Mouse (Mus musculus): ENCODE data around the gene Mcm6. TPM values are rescaled to one million over a fixed set of nuclear protein-coding genes. Genes with fewer than 3 reads are reported as not detected.

The Mcm6 gene
- polyA plus RNA-seq, 1 experiment, result 7.6 TPM

- peaks cover 7% of the 10 kb centered on the region; the same call in 1 of the 2 replicates for H3K4me1 ChIP-seq
- no peaks in the 10 kb centered on the region for H3K9me3 ChIP-seq
- H3K27me3 ChIP-seq (replicated peaks), result peaks cover 20% of the 10 kb centered on the region
- no peak for TF ChIP-seq FLI1 (IDR thresholded peaks at IDR 0.05; ENCODE audit: low read length)
- TF ChIP-seq GATA1 (IDR thresholded peaks at IDR 0.05; ENCODE audit: borderline replicate concordance, low read length), result no peak
- H3K36me3 ChIP-seq (replicated peaks; ENCODE audit: low read length), result no peaks in the 10 kb centered on the region
- no peak overlapping the region for H3K4me3 ChIP-seq (replicated peaks)
Measured at GRCm38 (mm10) chr1:128295717-128296528, 63.5 kb downstream of the Mcm6 start.

GRCm38 (mm10) chr1:128295296-128295695, 64.2 kb downstream of the Mcm6 start:
- no peaks in the 10 kb centered on the region for H3K36me3 ChIP-seq (replicated peaks; ENCODE audit: low read length)
- H3K4me1 ChIP-seq, result peaks cover 8% of the 10 kb centered on the region; the same call in 1 of the 2 replicates
- H3K27me3 ChIP-seq (replicated peaks), result peaks cover 20% of the 10 kb centered on the region
- H3K9me3 ChIP-seq, result no peaks in the 10 kb centered on the region
- TF ChIP-seq FLI1 (IDR thresholded peaks at IDR 0.05; ENCODE audit: low read length) (no peak), GATA1 (IDR thresholded peaks at IDR 0.05; ENCODE audit: borderline replicate concordance, low read length) (no peak)
- H3K4me3 ChIP-seq (replicated peaks), result no peak overlapping the region

GRCm38 (mm10) chr1:128293524-128293923, 65.9 kb downstream of the Mcm6 start:
- H3K36me3 ChIP-seq (replicated peaks; ENCODE audit: low read length), result no peaks in the 10 kb centered on the region
- peaks cover 25% of the 10 kb centered on the region for H3K27me3 ChIP-seq (replicated peaks)
- no peak overlapping the region for H3K4me3 ChIP-seq (replicated peaks)
- H3K4me1 ChIP-seq, result peaks cover 10% of the 10 kb centered on the region; the same call in 1 of the 2 replicates
- no peak for TF ChIP-seq FLI1 (IDR thresholded peaks at IDR 0.05; ENCODE audit: low read length)
- no peak for TF ChIP-seq GATA1 (IDR thresholded peaks at IDR 0.05; ENCODE audit: borderline replicate concordance, low read length)
- no peaks in the 10 kb centered on the region for H3K9me3 ChIP-seq

GRCm38 (mm10) chr1:128290295-128290694, 69.2 kb downstream of the Mcm6 start:
- H3K9me3 ChIP-seq, result no peaks in the 10 kb centered on the region
- TF ChIP-seq GATA1 (IDR thresholded peaks at IDR 0.05; ENCODE audit: borderline replicate concordance, low read length) (no peak), FLI1 (IDR thresholded peaks at IDR 0.05; ENCODE audit: low read length) (no peak)
- peaks cover 7% of the 10 kb centered on the region; the same call in 1 of the 2 replicates for H3K4me1 ChIP-seq
- peaks cover 19% of the 10 kb centered on the region for H3K27me3 ChIP-seq (replicated peaks)
- H3K4me3 ChIP-seq (replicated peaks), result no peak overlapping the region
- no peaks in the 10 kb centered on the region for H3K36me3 ChIP-seq (replicated peaks; ENCODE audit: low read length)

- peaks cover 5% of the 10 kb centered on the region for H3K27me3 ChIP-seq (replicated peaks)
- no peak overlapping the region for H3K4me3 ChIP-seq (replicated peaks)
- peaks cover under 1% of the 10 kb centered on the region; the same call in 1 of the 2 replicates for H3K4me1 ChIP-seq
- peaks cover 20% of the 10 kb centered on the region for H3K36me3 ChIP-seq (replicated peaks; ENCODE audit: low read length)
- no peak for TF ChIP-seq GATA1 (IDR thresholded peaks at IDR 0.05; ENCODE audit: borderline replicate concordance, low read length)
- TF ChIP-seq FLI1 (IDR thresholded peaks at IDR 0.05; ENCODE audit: low read length), result no peak
- H3K9me3 ChIP-seq, result no peaks in the 10 kb centered on the region; the same call in 1 of the 2 replicates
Measured at GRCm38 (mm10) chr1:128285136-128285535, 74.3 kb downstream of the Mcm6 start.

- H3K4me3 ChIP-seq (replicated peaks), result no peak overlapping the region
- H3K4me1 ChIP-seq, result no peaks in the 10 kb centered on the region
- H3K27me3 ChIP-seq (replicated peaks), result peaks cover 3% of the 10 kb centered on the region
- H3K36me3 ChIP-seq (replicated peaks; ENCODE audit: low read length), result peaks cover 28% of the 10 kb centered on the region
- no peaks in the 10 kb centered on the region; the same call in 1 of the 2 replicates for H3K9me3 ChIP-seq
- TF ChIP-seq GATA1 (IDR thresholded peaks at IDR 0.05; ENCODE audit: borderline replicate concordance, low read length) (no peak), FLI1 (IDR thresholded peaks at IDR 0.05; ENCODE audit: low read length) (no peak)
Measured at GRCm38 (mm10) chr1:128284157-128284690, 75.2 kb downstream of the Mcm6 start.

- Histone ChIP-seq H3K27me3 (replicated peaks) (no peaks in the 10 kb centered on the region), H3K4me3 (replicated peaks) (no peak overlapping the region), H3K36me3 (replicated peaks; ENCODE audit: low read length) (peaks cover 41% of the 10 kb centered on the region), H3K9me3 (no peaks in the 10 kb centered on the region; the same call in 1 of the 2 replicates), H3K4me1 (no peaks in the 10 kb centered on the region)
- TF ChIP-seq FLI1 (IDR thresholded peaks at IDR 0.05; ENCODE audit: low read length) (no peak), GATA1 (IDR thresholded peaks at IDR 0.05; ENCODE audit: borderline replicate concordance, low read length) (no peak)
Measured at GRCm38 (mm10) chr1:128282924-128283323, 76.5 kb downstream of the Mcm6 start.

GRCm38 (mm10) chr1:128281753-128282152, 77.7 kb downstream of the Mcm6 start:
- peaks cover 53% of the 10 kb centered on the region for H3K36me3 ChIP-seq (replicated peaks; ENCODE audit: low read length)
- no peaks in the 10 kb centered on the region for H3K4me1 ChIP-seq
- no peaks in the 10 kb centered on the region for H3K27me3 ChIP-seq (replicated peaks)
- no peak for TF ChIP-seq GATA1 (IDR thresholded peaks at IDR 0.05; ENCODE audit: borderline replicate concordance, low read length)
- TF ChIP-seq FLI1 (IDR thresholded peaks at IDR 0.05; ENCODE audit: low read length), result no peak
- H3K9me3 ChIP-seq, result no peaks in the 10 kb centered on the region; the same call in 1 of the 2 replicates
- H3K4me3 ChIP-seq (replicated peaks), result no peak overlapping the region

Other genes with a start within 250 kb of the Mcm6 start
- gene Ubxn4, start 115.7 kb downstream of the Mcm6 start, polyA plus RNA-seq (2012; ENCODE audit: insufficient read depth, low replicate concordance), result 7.9 and 26.4 TPM in 2 replicates
- not detected in 2 replicates for gene Lct, start 31.3 kb downstream of the Mcm6 start, polyA plus RNA-seq (2012; ENCODE audit: insufficient read depth, low replicate concordance)
- 31.3 and 132 TPM in 2 replicates for gene Dars, start 57.7 kb upstream of the Mcm6 start, polyA plus RNA-seq (2012; ENCODE audit: insufficient read depth, low replicate concordance)
- gene Cxcr4, start 232.6 kb upstream of the Mcm6 start, polyA plus RNA-seq (2012; ENCODE audit: insufficient read depth, low replicate concordance), result 1.4 TPM in 1 of 2 replicates, not detected in the other

All from megakaryocyte, embryonic 14.5 days (primary cell).